Mouse (Mus musculus) hindbrain, postnatal 0 days (tissue): ENCODE measurements at regions not wholly inside any gene's neighbourhood (a gene's known extent, or its start where the extent isn't known, plus 50 kb on each side); places are given as distances from the start of the nearest gene placed in this dataset.

Source experiments
- ATAC-seq: fragments of 200-750 bp; cut with Nextera tagmentation; 2 replicates; pipeline ENCODE4 v1.8.0; 2017; ENCODE audit warnings: mild to moderate bottlenecking, moderate TSS enrichment, moderate library complexity
- DNase-seq: peaks from one replicate; pipeline ENCODE4 v3.0.0-alpha.2; 2015; ENCODE audit warnings: low spot score
- H3K27ac ChIP-seq: fragments of 300-500 bp; sonication (generic); 2 replicates; pipeline ENCODE4 v1.5.1; 2014; ENCODE audit warnings: mild to moderate bottlenecking
- H3K27me3 ChIP-seq: fragments of 300-500 bp; sonication (generic); 2 replicates; pipeline ENCODE4 v1.6.1; 2014; ENCODE audit warnings: low read length, mixed read lengths; ENCODE audit not compliant: insufficient read depth
- H3K36me3 ChIP-seq: fragments of 300-500 bp; sonication (generic); 2 replicates; pipeline ENCODE4 v1.6.1; 2014; ENCODE audit warnings: low read length, mixed read lengths; ENCODE audit not compliant: insufficient read depth
- H3K4me1 ChIP-seq: fragments of 300-500 bp; sonication (generic); 2 replicates; pipeline ENCODE4 v1.6.1; 2014; ENCODE audit warnings: antibody characterized with exemption, low read length, mixed read lengths; ENCODE audit not compliant: insufficient read depth
- H3K4me2 ChIP-seq: fragments of 300-500 bp; sonication (generic); 2 replicates; pipeline ENCODE4 v1.6.1; 2014; ENCODE audit warnings: low read depth, mild to moderate bottlenecking, low read length, moderate library complexity, mixed read lengths
- H3K4me3 ChIP-seq: fragments of 300-500 bp; sonication (generic); 2 replicates; pipeline ENCODE4 v1.5.1; 2014; ENCODE audit warnings: low read length
- H3K9ac ChIP-seq: fragments of 300-500 bp; sonication (generic); replicated peaks from 2 replicates; pipeline ENCODE4 v1.6.1; 2014; ENCODE audit warnings: mild to moderate bottlenecking, low read length, moderate library complexity, mixed read lengths
- H3K9me3 ChIP-seq: fragments of 300-500 bp; sonication (generic); 2 replicates; pipeline ENCODE4 v1.6.1; 2016; ENCODE audit warnings: low read length, mixed read lengths
- CTCF ChIP-seq: IDR thresholded peaks from 2 replicates; pipeline ENCODE4 v1.5.1; 2016; ENCODE audit warnings: antibody characterized with exemption, control low read depth, low read depth
- whole genome bisulfite sequencing: fragments of 180-500 bp; shearing (Covaris S2); extraction: QIAGEN DNeasy Blood & Tissue Kit; methylation state at CpG from one replicate; pipeline ENCODE4 v1.1.7; 2014; 5-methylcytosine and 5-hydroxymethylcytosine counted together

DNA sequence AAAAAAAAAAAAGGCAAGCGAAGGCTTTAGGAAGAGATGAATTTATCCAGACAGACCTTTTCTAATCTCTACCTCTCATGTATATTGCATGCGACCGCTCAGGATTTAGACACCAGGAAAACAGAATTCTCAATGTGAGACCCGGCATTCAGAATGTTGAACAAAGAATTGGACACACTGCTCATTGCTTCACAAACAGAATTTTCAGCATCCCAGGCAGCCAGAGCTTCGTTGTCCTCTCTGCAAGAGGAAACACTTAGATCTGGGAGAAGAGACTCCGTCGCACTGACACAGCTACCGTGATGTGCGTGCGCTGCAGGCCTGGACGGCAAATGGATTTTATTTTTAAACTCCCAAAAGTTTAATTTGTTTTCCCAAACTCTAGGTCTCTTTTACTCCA is 527.2 kb upstream of the Adgrl2 start:
- WGBS = 55% methylated on average over 11 of the region's 11 CpGs
- H3K36me3 ChIP-seq = no peaks in the 10 kb centered on the region
- peaks cover 5% of the 10 kb centered on the region for H3K4me1 ChIP-seq
- DNase-seq (no peak), ATAC-seq (no peak)
- no peak overlapping the region for H3K27ac ChIP-seq
- H3K4me3 ChIP-seq = no peak overlapping the region
- TF ChIP-seq CTCF = no peak
- no peak overlapping the region for H3K9ac ChIP-seq
- no peak overlapping the region for H3K4me2 ChIP-seq
- no peaks in the 10 kb centered on the region for H3K27me3 ChIP-seq
- no peaks in the 10 kb centered on the region for H3K9me3 ChIP-seq

DNA sequence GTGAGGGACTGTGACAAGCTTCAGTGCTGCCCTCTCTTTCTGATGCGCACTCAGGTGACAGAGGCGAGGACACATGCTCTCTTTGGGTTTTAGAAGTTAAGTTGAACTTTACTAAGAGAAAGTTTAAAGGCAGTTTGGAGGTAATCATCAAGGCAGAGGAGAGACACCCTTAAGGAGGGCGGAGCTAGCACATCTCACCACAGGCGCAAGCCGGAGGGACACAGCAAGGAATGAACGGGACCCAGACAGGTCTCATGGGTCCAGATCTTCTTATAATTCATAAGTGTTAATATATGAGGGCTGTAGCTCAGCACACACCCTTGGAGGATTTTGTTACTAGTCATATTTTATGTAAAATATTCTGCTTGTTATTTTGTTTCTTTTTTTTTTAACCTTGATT is 518.8 kb upstream of the Adgrl2 start:
- no peak for TF ChIP-seq CTCF
- Histone ChIP-seq H3K9me3 (no peaks in the 10 kb centered on the region), H3K9ac (no peak overlapping the region), H3K27ac (no peak overlapping the region), H3K27me3 (no peaks in the 10 kb centered on the region), H3K4me1 (no peaks in the 10 kb centered on the region), H3K4me3 (no peak overlapping the region), H3K36me3 (no peaks in the 10 kb centered on the region), H3K4me2 (no peak overlapping the region)
- DNase-seq (no peak), ATAC-seq (no peak)
- 87% methylated on average over 6 of the region's 6 CpGs for WGBS

DNA sequence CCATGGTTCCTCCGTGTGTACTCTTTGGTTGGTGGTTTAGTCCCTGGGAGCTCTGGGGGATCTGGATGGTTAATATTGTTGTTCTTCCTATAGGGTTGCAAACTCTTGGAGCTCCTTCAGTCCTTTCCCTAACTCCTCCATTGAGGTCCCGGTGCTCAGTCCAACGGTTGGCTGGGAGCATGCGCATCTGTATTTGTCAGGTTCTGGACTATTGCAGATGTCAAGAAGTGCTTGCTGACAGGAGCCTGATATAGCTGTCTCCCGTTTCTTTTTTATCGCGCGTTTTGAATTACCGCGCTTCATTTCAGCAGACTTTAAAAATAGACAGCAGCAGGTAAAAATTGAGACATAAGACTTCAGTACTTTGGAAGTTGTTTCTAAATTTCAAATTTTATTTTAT is 518.3 kb upstream of the Adgrl2 start:
- Histone ChIP-seq H3K27me3 (no peaks in the 10 kb centered on the region), H3K9me3 (no peaks in the 10 kb centered on the region), H3K9ac (no peak overlapping the region), H3K4me3 (no peak overlapping the region), H3K4me1 (no peaks in the 10 kb centered on the region), H3K27ac (no peak overlapping the region), H3K36me3 (no peaks in the 10 kb centered on the region), H3K4me2 (no peak overlapping the region)
- DNase-seq (no peak), ATAC-seq (no peak)
- 92% methylated on average over 10 of the region's 10 CpGs for WGBS
- no peak for TF ChIP-seq CTCF

DNA sequence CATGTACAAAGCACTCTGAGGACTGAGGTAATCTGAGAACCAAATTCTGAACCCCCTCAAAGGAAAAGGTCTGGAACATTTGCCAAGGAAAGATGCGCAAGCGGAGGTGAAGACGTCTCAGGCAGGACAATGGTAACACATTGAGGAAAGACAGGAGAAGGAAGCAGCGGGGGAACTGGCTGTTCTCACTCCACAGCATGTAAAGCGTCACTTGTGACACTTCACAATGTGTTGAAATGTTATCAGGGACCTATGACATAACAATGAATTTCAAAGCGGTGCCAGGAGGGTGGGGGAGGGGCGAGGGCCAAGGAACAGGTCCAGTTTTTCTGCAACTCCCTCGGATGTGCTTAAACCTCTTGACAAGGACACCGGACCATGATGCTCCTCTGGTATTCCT is 515.3 kb upstream of the Adgrl2 start:
- Histone ChIP-seq H3K9ac (no peak overlapping the region), H3K27me3 (no peaks in the 10 kb centered on the region), H3K4me3 (no peak overlapping the region), H3K9me3 (no peaks in the 10 kb centered on the region), H3K27ac (no peak overlapping the region), H3K4me2 (no peak overlapping the region), H3K4me1 (no peaks in the 10 kb centered on the region), H3K36me3 (no peaks in the 10 kb centered on the region)
- no peak for TF ChIP-seq CTCF
- DNase-seq (no peak), ATAC-seq (no peak)
- 80% methylated on average over 9 of the region's 9 CpGs for whole genome bisulfite sequencing

DNA sequence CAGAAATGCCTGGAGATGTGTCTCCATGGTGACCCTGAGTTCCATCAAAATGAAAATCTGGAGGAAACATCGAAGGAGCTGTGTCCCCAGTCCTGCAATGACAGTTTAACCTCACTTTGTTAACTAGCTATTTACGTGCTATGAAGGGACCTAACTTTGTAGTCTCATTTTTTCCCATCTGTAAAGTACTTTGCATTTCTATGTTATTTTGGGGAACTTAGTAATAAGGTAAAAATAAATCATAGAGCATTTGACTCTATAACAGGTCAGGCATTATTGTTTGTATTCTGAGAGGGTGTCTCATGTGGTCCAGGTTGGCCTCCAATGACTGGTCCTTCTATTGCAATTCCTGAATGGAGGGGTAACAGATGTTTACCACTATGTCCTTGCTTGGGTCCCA is 513.6 kb upstream of the Adgrl2 start:
- no peaks in the 10 kb centered on the region for H3K36me3 ChIP-seq
- WGBS = 84% methylated on average over 2 of the region's 2 CpGs
- ATAC-seq = no peak
- H3K27ac ChIP-seq = no peak overlapping the region
- no peak for TF ChIP-seq CTCF
- no peaks in the 10 kb centered on the region for H3K9me3 ChIP-seq
- no peak overlapping the region for H3K9ac ChIP-seq
- no peaks in the 10 kb centered on the region for H3K27me3 ChIP-seq
- H3K4me3 ChIP-seq = no peak overlapping the region
- no peak overlapping the region for H3K4me2 ChIP-seq
- H3K4me1 ChIP-seq = no peaks in the 10 kb centered on the region
- no peak for DNase-seq

DNA sequence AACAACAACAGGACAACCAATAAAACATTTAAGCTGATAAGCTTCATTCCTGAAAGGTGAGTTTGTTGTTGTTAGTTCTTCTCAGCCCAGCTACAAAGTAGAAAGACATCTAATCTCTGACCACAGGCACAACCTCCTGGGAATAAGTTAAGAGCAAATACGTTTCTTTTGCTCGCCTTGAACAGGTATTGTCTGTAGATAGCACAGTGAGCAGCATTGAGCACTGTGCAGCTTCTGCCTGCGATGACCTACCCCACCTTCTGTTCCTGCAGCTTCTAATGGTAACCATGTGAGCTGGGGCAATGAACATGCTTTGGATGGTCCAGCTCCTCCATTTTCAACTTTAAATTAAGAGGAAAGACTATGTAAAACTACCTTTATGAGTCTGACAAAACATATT is 509.8 kb upstream of the Adgrl2 start:
- Histone ChIP-seq H3K36me3 (no peaks in the 10 kb centered on the region), H3K4me1 (no peaks in the 10 kb centered on the region), H3K4me3 (no peak overlapping the region), H3K27ac (no peak overlapping the region), H3K9ac (no peak overlapping the region), H3K27me3 (no peaks in the 10 kb centered on the region), H3K9me3 (no peaks in the 10 kb centered on the region), H3K4me2 (no peak overlapping the region)
- 80% methylated on average over 3 of the region's 3 CpGs for WGBS
- no peak for TF ChIP-seq CTCF
- DNase-seq (no peak), ATAC-seq (no peak)

DNA sequence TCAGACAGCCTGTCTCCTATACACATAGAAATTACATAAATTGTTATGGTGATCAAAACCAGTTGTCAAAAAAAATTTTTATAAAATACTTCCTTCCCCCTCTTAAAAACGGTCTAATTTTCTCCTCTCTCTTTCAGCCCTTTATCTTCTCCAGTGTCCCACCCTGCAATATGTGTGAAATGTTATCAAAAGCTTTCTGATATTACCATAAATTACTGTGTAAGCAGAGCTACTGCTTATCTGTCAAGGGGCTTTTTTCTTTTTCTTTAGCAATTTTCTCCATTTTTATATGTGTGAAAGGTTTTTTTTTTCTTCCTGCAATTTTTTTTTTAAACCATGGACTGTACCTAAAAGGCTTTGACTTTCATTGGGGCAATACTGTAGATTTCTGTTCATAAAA is 508.4 kb upstream of the Adgrl2 start:
- ATAC-seq = no peak
- Histone ChIP-seq H3K4me3 (no peak overlapping the region), H3K27me3 (no peaks in the 10 kb centered on the region), H3K9me3 (no peaks in the 10 kb centered on the region), H3K4me1 (no peaks in the 10 kb centered on the region), H3K27ac (no peak overlapping the region), H3K36me3 (no peaks in the 10 kb centered on the region), H3K9ac (no peak overlapping the region), H3K4me2 (no peak overlapping the region)
- TF ChIP-seq CTCF = no peak
- no peak for DNase-seq
- WGBS = 70% methylated on average over 1 of the region's 1 CpGs
